Mouse (Mus musculus): ENCODE results near the gene Vmn1r8. TPM values are rescaled to one million over a fixed set of nuclear protein-coding genes. Genes with fewer than 3 reads are reported as not detected.

The Vmn1r8 gene
- polyA plus RNA-seq (2012; rRNA removed), result not detected in 2 replicates

GRCm38 (mm10) chr6:57031984-57032383 is at the start of gene Vmn1r8:
Gene Vmn1r8, plus strand, starts transcription at chr6:57032284.

GRCm38 (mm10) chr6:56996943-56997342 is 35.1 kb upstream of the Vmn1r8 start, which contains the start of gene Vmn1r6:
Gene Vmn1r6, plus strand, starts transcription at chr6:56997243.

DNA sequence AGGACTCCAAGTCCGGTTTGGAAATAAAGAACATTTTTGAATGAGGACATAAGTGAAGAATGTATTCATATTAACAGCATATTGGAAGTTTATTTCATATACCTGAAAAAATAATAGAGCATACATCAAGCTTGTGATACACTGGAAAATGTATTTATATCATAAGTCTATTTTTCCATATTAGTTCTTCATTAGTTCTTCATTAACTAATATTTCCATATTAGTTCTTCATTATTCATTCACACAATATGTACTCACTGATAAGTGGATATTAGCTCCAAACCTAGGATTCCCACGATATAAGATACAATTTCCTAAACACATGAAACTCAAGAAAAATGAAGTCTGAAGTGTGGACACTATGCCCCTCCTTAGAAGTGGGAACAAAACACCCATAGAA is 6.9 kb upstream of the Vmn1r8 start, which contains the start of gene Vmn1r7:
Vmn1r7 (minus strand) TSS at position 101 of the 400 bp plus-strand sequence.

GRCm38 (mm10) chr6:57066487-57066886 is 34.4 kb downstream of the Vmn1r8 start, which contains the start of gene Vmn1r9:
Gene Vmn1r9, plus strand, starts transcription at chr6:57066787.

Other genes with a start within 250 kb of the Vmn1r8 start
- gene Kbtbd2, start 234.5 kb upstream of the Vmn1r8 start, polyA plus RNA-seq (2012; rRNA removed), result 1.0 and 1.8 TPM in 2 replicates
- gene Fkbp9, start 200.2 kb upstream of the Vmn1r8 start, polyA plus RNA-seq (2012; rRNA removed), result 11.7 and 31.5 TPM in 2 replicates
- 2.8 TPM in 2 replicates for gene Nt5c3, start 108.4 kb upstream of the Vmn1r8 start, polyA plus RNA-seq (2012; rRNA removed)
- gene Vmn1r4, start 108.3 kb upstream of the Vmn1r8 start, polyA plus RNA-seq (2012; rRNA removed), result not detected in 2 replicates
- gene Vmn1r5, start 62.0 kb upstream of the Vmn1r8 start, polyA plus RNA-seq (2012; rRNA removed), result not detected in 2 replicates
- gene Vmn1r6, start 35.0 kb upstream of the Vmn1r8 start, polyA plus RNA-seq (2012; rRNA removed), result not detected in 2 replicates
- gene Vmn1r7, start 7.0 kb upstream of the Vmn1r8 start, polyA plus RNA-seq (2012; rRNA removed), result not detected in 2 replicates
- gene Vmn1r9, start 34.5 kb downstream of the Vmn1r8 start, polyA plus RNA-seq (2012; rRNA removed), result not detected in 2 replicates
- gene Vmn1r10, start 77.2 kb downstream of the Vmn1r8 start, polyA plus RNA-seq (2012; rRNA removed), result not detected in 2 replicates
- not detected in 2 replicates for gene Vmn1r11, start 101.2 kb downstream of the Vmn1r8 start, polyA plus RNA-seq (2012; rRNA removed)
- gene Vmn1r12, start 124.6 kb downstream of the Vmn1r8 start, polyA plus RNA-seq (2012; rRNA removed), result not detected in 2 replicates
- not detected in 2 replicates for gene Vmn1r13, start 171.0 kb downstream of the Vmn1r8 start, polyA plus RNA-seq (2012; rRNA removed)
- not detected in 2 replicates for gene Vmn1r14, start 199.4 kb downstream of the Vmn1r8 start, polyA plus RNA-seq (2012; rRNA removed)
- not detected in 2 replicates for gene Vmn1r15, start 225.7 kb downstream of the Vmn1r8 start, polyA plus RNA-seq (2012; rRNA removed)

Data from stomach, adult 2 months (tissue).